Comparison of ENCODE assay signal across 11 mouse cellular contexts in the genomic region with DNA sequence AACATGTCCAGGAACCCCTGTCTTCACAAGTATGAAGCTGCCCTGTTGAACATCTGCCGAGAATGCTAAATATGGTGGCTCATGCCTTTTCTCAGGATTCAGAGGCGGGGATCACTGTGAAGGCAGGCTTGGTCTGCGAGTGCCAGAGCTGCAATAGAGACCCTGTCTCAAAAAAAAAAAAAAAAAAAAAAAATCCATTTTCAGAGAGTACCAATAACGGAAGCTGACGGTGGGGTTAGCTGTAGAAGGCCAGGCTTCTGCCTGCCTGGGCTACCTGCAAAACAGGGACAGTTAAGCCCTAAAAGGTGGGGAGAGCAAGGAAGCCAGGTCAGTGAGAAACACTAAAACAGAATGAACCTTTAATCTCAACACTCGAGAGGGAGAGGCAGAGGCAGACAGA. TPM values are rescaled to one million over a fixed set of nuclear protein-coding genes. Genes with fewer than 3 reads are reported as not detected.
DNase-seq lines count a peak whose midpoint lies in the region; ATAC-seq and TF ChIP-seq lines count a peak whose summit lies in the region.
"Had no signal": no experiment of that assay in that cellular context is flagged by ENCODE, and none has a peak within 500 bp of the region (broad histone marks: within the 10 kb centered on the region; RNA-seq: fewer than 3 reads in every experiment).

No protein-coding gene starts in this region.

- no peaks in the 10 kb centered on the region for H3K27me3 ChIP-seq in embryonic facial prominence, embryonic 11.5 days (ENCODE audit: control insufficient read depth, insufficient read depth, low read length)
- H3K27me3 ChIP-seq in intestine, embryonic 16.5 days (replicated peaks; ENCODE audit: control insufficient read depth, insufficient read depth, low read length): no peaks in the 10 kb centered on the region
- no peaks in the 10 kb centered on the region for H3K27me3 ChIP-seq in neural tube, embryonic 12.5 days (replicated peaks)

- H3K27ac ChIP-seq in layer of hippocampus, adult 2 months: no peak overlapping the region
- H3K27ac ChIP-seq in embryonic facial prominence, embryonic 11.5 days (replicated peaks; ENCODE audit: low read depth, low read length): no peak overlapping the region
- H3K27ac ChIP-seq in intestine, embryonic 16.5 days (ENCODE audit: low read length): no peak overlapping the region
- no peak overlapping the region for H3K27ac ChIP-seq in neural tube, embryonic 12.5 days

- no peak for DNase-seq in layer of hippocampus, adult 2 months (ENCODE audit: low spot score in 2 of 2)
- no peak for DNase-seq in layer of hippocampus, adult 11-12 months (ENCODE audit: low spot score)
- no peak for DNase-seq in embryonic facial prominence, embryonic 11.5 days (ENCODE audit: low spot score)
- DNase-seq in urinary bladder, adult 18-20 months (ENCODE audit: low spot score in 2 of 2): no peak
- no peak for DNase-seq in ovary, postnatal 14 days (ENCODE audit: low spot score)
- no peak for DNase-seq in adrenal gland, adult 8-10 months
- DNase-seq: gastrocnemius, postnatal 14 days had no signal

- ATAC-seq in embryonic facial prominence, embryonic 11.5 days (replicated peaks; ENCODE audit: insufficient number of reproducible peaks, low FRiP score, low TSS enrichment, low read depth): no peak
- ATAC-seq in intestine, embryonic 16.5 days: no peak
- 0 out of 2 replicates have a peak, but pooled peaks have one; percentile 10 for ATAC-seq in neural tube, embryonic 12.5 days (ENCODE audit: low FRiP score, low read depth)

- H3K4me3 ChIP-seq in layer of hippocampus, adult 2 months: peak overlapping the region; percentile 85; the same call in 1 of the 2 replicates
- H3K4me3 ChIP-seq in embryonic facial prominence, embryonic 11.5 days (ENCODE audit: low read depth, low read length): peak overlapping the region; percentile 93; the same call in 1 of the 2 replicates
- H3K4me3 ChIP-seq in intestine, embryonic 16.5 days (ENCODE audit: low read length): peak overlapping the region; percentile 82
- H3K4me3 ChIP-seq in neural tube, embryonic 12.5 days: no peak overlapping the region

- H3K9ac ChIP-seq in embryonic facial prominence, embryonic 11.5 days (replicated peaks; ENCODE audit: low read length): no peak overlapping the region
- H3K9ac ChIP-seq in intestine, embryonic 16.5 days (ENCODE audit: low read depth, low read length): peak overlapping the region; percentile 69
- H3K9ac ChIP-seq in neural tube, embryonic 12.5 days: no peak overlapping the region

- TF ChIP-seq CTCF in layer of hippocampus, adult 2 months (conservative IDR thresholded peaks at IDR 0.05): no peak

- peaks cover 6% of the 10 kb centered on the region; the same call in 1 of the 2 replicates for H3K4me1 ChIP-seq in embryonic facial prominence, embryonic 11.5 days (ENCODE audit: control insufficient read depth, insufficient read depth, low read length)
- peaks cover 14% of the 10 kb centered on the region for H3K4me1 ChIP-seq in intestine, embryonic 16.5 days (ENCODE audit: control insufficient read depth, insufficient read depth, low read length)
- H3K4me1 ChIP-seq in neural tube, embryonic 12.5 days: peaks cover 15% of the 10 kb centered on the region

- H3K9me3 ChIP-seq in embryonic facial prominence, embryonic 11.5 days (replicated peaks; ENCODE audit: control insufficient read depth, low read length): no peaks in the 10 kb centered on the region
- no peaks in the 10 kb centered on the region for H3K9me3 ChIP-seq in intestine, embryonic 16.5 days (ENCODE audit: control insufficient read depth, low read length)
- H3K9me3 ChIP-seq in neural tube, embryonic 12.5 days: no peaks in the 10 kb centered on the region

- WGBS in embryonic facial prominence, embryonic 11.5 days: 92% methylated on average over 6 of the region's 6 CpGs
- WGBS in intestine, embryonic 16.5 days: 89% methylated on average over 6 of the region's 6 CpGs
- WGBS in neural tube, embryonic 12.5 days: 89% methylated on average over 6 of the region's 6 CpGs

- peak overlapping the region; percentile 47; the same call in 1 of the 2 replicates for H3K4me2 ChIP-seq in embryonic facial prominence, embryonic 11.5 days (ENCODE audit: low read depth, low read length)
- H3K4me2 ChIP-seq in intestine, embryonic 16.5 days (ENCODE audit: low read depth, low read length): peak overlapping the region; percentile 49; the same call in 1 of the 2 replicates
- peak overlapping the region; percentile 58 for H3K4me2 ChIP-seq in neural tube, embryonic 12.5 days (replicated peaks)

- peaks cover 14% of the 10 kb centered on the region for H3K36me3 ChIP-seq in embryonic facial prominence, embryonic 11.5 days (replicated peaks; ENCODE audit: control insufficient read depth, insufficient read depth, low read depth, low read length)
- peaks cover 23% of the 10 kb centered on the region for H3K36me3 ChIP-seq in intestine, embryonic 16.5 days (ENCODE audit: control insufficient read depth, insufficient read depth, low read length)
- peaks cover 28% of the 10 kb centered on the region for H3K36me3 ChIP-seq in neural tube, embryonic 12.5 days

RNA-seq across cellular contexts. Expression of a gene that starts 0.8 kb away (rescaled TPM):
- total RNA-seq in layer of hippocampus, adult 2 months (2021): 100 to 1,000 TPM; 301 to 311 TPM
- 914 and 941 TPM in 2 replicates for polyA plus RNA-seq in embryonic facial prominence, embryonic 11.5 days (2014; fragmentation: Nextera tagmentation; extraction: Ambion mirVana)
- polyA plus RNA-seq in intestine, embryonic 16.5 days (2015; fragmentation: Nextera tagmentation; extraction: Ambion mirVana): 587 and 597 TPM in 2 replicates
- 594 and 599 TPM in 2 replicates for polyA plus RNA-seq in neural tube, embryonic 12.5 days (2016; fragmentation: Nextera tagmentation; extraction: Ambion mirVana)
- total RNA-seq in adrenal gland, adult 8-10 months (2022): 100 to 1,000 TPM; 394 to 492 (median 461) TPM

RNA-seq across cellular contexts. Expression of a gene that starts 12.9 kb away (rescaled TPM):
- 10 to 100 TPM; 12.8 to 14.3 TPM for total RNA-seq in layer of hippocampus, adult 2 months (2021)
- 28.0 and 28.5 TPM in 2 replicates for polyA plus RNA-seq in embryonic facial prominence, embryonic 11.5 days (2014; fragmentation: Nextera tagmentation; extraction: Ambion mirVana)
- polyA plus RNA-seq in intestine, embryonic 16.5 days (2015; fragmentation: Nextera tagmentation; extraction: Ambion mirVana): 24.2 and 28.2 TPM in 2 replicates
- 29.3 and 29.6 TPM in 2 replicates for polyA plus RNA-seq in neural tube, embryonic 12.5 days (2016; fragmentation: Nextera tagmentation; extraction: Ambion mirVana)
- 10 to 100 TPM; 14.0 to 20.1 (median 17.2) TPM for total RNA-seq in adrenal gland, adult 8-10 months (2022)

RNA-seq across cellular contexts. Expression of a gene that starts 13.4 kb away (rescaled TPM):
- 1 to 10 TPM in 1 of 2 experiments, under 1 TPM in 1; 0.95 to 1.2 TPM for total RNA-seq in layer of hippocampus, adult 2 months (2021)
- 0.39 TPM in 1 of 2 replicates, not detected in the other for polyA plus RNA-seq in embryonic facial prominence, embryonic 11.5 days (2014; fragmentation: Nextera tagmentation; extraction: Ambion mirVana)
- polyA plus RNA-seq in intestine, embryonic 16.5 days (2015; fragmentation: Nextera tagmentation; extraction: Ambion mirVana): 0.97 and 1.8 TPM in 2 replicates
- 0.43 and 0.44 TPM in 2 replicates for polyA plus RNA-seq in neural tube, embryonic 12.5 days (2016; fragmentation: Nextera tagmentation; extraction: Ambion mirVana)
- 1 to 10 TPM; 3.9 to 10.0 (median 7.3) TPM for total RNA-seq in adrenal gland, adult 8-10 months (2022)

RNA-seq across cellular contexts. Expression of a gene that starts 38.5 kb away (rescaled TPM):
- 10 to 100 TPM; 37.0 to 41.0 TPM for total RNA-seq in layer of hippocampus, adult 2 months (2021)
- 71.9 and 72.7 TPM in 2 replicates for polyA plus RNA-seq in embryonic facial prominence, embryonic 11.5 days (2014; fragmentation: Nextera tagmentation; extraction: Ambion mirVana)
- polyA plus RNA-seq in intestine, embryonic 16.5 days (2015; fragmentation: Nextera tagmentation; extraction: Ambion mirVana): 111 and 114 TPM in 2 replicates
- 35.1 and 36.7 TPM in 2 replicates for polyA plus RNA-seq in neural tube, embryonic 12.5 days (2016; fragmentation: Nextera tagmentation; extraction: Ambion mirVana)
- 100 to 1,000 TPM in 1 of 4 experiments, 10 to 100 TPM in 3; 83.4 to 109 (median 96.9) TPM for total RNA-seq in adrenal gland, adult 8-10 months (2022)

RNA-seq across cellular contexts. Expression of a gene that starts 54.2 kb away (rescaled TPM):
- total RNA-seq in layer of hippocampus, adult 2 months (2021): under 1 TPM; 0.32 to 0.56 TPM
- polyA plus RNA-seq in embryonic facial prominence, embryonic 11.5 days (2014; fragmentation: Nextera tagmentation; extraction: Ambion mirVana): not detected in 2 replicates
- polyA plus RNA-seq in intestine, embryonic 16.5 days (2015; fragmentation: Nextera tagmentation; extraction: Ambion mirVana): not detected in 2 replicates
- not detected in 2 replicates for polyA plus RNA-seq in neural tube, embryonic 12.5 days (2016; fragmentation: Nextera tagmentation; extraction: Ambion mirVana)
- total RNA-seq in adrenal gland, adult 8-10 months (2022): not detected
- total RNA-seq: adrenal gland, adult 18-20 months; gastrocnemius, postnatal 14 days had no signal
- polyA plus RNA-seq: limb, embryonic 11.5 days had no signal
